ENCODE assay signal across 9 mouse cellular contexts in genomic region chr11:17663893-17664292, GRCm38 (mm10).
DNase-seq lines count a peak whose midpoint lies in the region; ATAC-seq lines count a peak whose summit lies in the region.
"Had no signal": no experiment of that assay in that cellular context is flagged by ENCODE, and none has a peak within 500 bp of the region (broad histone marks: within the 10 kb centered on the region; RNA-seq: fewer than 3 reads in every experiment).

No protein-coding gene starts in this region.

- no peak overlapping the region for H3K4me2 ChIP-seq in midbrain, embryonic 14.5 days (ENCODE audit: low read length)
- H3K4me2 ChIP-seq in midbrain, embryonic 13.5 days (replicated peaks), result no peak overlapping the region
- H3K4me2 ChIP-seq in stomach, embryonic 15.5 days, result no peak overlapping the region
- H3K4me2 ChIP-seq in intestine, embryonic 16.5 days (ENCODE audit: low read depth, low read length), result no peak overlapping the region

- no peaks in the 10 kb centered on the region for H3K9me3 ChIP-seq in midbrain, embryonic 14.5 days (ENCODE audit: control insufficient read depth, low read length)
- no peaks in the 10 kb centered on the region for H3K9me3 ChIP-seq in midbrain, embryonic 13.5 days
- H3K9me3 ChIP-seq in stomach, embryonic 15.5 days, result no peaks in the 10 kb centered on the region
- H3K9me3 ChIP-seq in intestine, embryonic 16.5 days (ENCODE audit: control insufficient read depth, low read length), result no peaks in the 10 kb centered on the region

- H3K27ac ChIP-seq in midbrain, embryonic 14.5 days (replicated peaks; ENCODE audit: low read depth, low read length), result no peak overlapping the region
- no peak overlapping the region for H3K27ac ChIP-seq in midbrain, embryonic 13.5 days
- H3K27ac ChIP-seq in stomach, embryonic 15.5 days, result 0 out of 2 replicates have a peak overlapping the region, but pooled peaks have one; percentile 5
- no peak overlapping the region for H3K27ac ChIP-seq in intestine, embryonic 16.5 days (ENCODE audit: low read length)
- H3K27ac ChIP-seq: kidney, postnatal 0 days had no signal

- H3K4me3 ChIP-seq in midbrain, embryonic 14.5 days (replicated peaks; ENCODE audit: low read depth, low read length), result no peak overlapping the region
- H3K4me3 ChIP-seq in midbrain, embryonic 13.5 days (replicated peaks), result no peak overlapping the region
- no peak overlapping the region for H3K4me3 ChIP-seq in stomach, embryonic 15.5 days (replicated peaks)
- H3K4me3 ChIP-seq in intestine, embryonic 16.5 days (ENCODE audit: low read length), result no peak overlapping the region

- WGBS in midbrain, embryonic 14.5 days, result 77% methylated on average over 5 of the region's 5 CpGs
- 80% methylated on average over 5 of the region's 5 CpGs for WGBS in midbrain, embryonic 13.5 days
- 60% methylated on average over 5 of the region's 5 CpGs for WGBS in stomach, embryonic 15.5 days
- WGBS in intestine, embryonic 16.5 days, result 72% methylated on average over 5 of the region's 5 CpGs

- no peaks in the 10 kb centered on the region for H3K36me3 ChIP-seq in midbrain, embryonic 14.5 days (ENCODE audit: control insufficient read depth, insufficient read depth, low read length)
- H3K36me3 ChIP-seq in midbrain, embryonic 13.5 days, result no peaks in the 10 kb centered on the region
- H3K36me3 ChIP-seq in stomach, embryonic 15.5 days, result no peaks in the 10 kb centered on the region
- H3K36me3 ChIP-seq in intestine, embryonic 16.5 days (ENCODE audit: control insufficient read depth, insufficient read depth, low read length), result no peaks in the 10 kb centered on the region

- H3K27me3 ChIP-seq in midbrain, embryonic 14.5 days (ENCODE audit: control insufficient read depth, insufficient read depth, low read length), result no peaks in the 10 kb centered on the region
- H3K27me3 ChIP-seq in midbrain, embryonic 13.5 days, result no peaks in the 10 kb centered on the region
- H3K27me3 ChIP-seq in stomach, embryonic 15.5 days (replicated peaks), result no peaks in the 10 kb centered on the region
- no peaks in the 10 kb centered on the region for H3K27me3 ChIP-seq in intestine, embryonic 16.5 days (replicated peaks; ENCODE audit: control insufficient read depth, insufficient read depth, low read length)

- 0 out of 2 replicates have a peak, but pooled peaks cover 4% of the 10 kb centered on the region for H3K4me1 ChIP-seq in midbrain, embryonic 14.5 days (ENCODE audit: control insufficient read depth, insufficient read depth, low read length)
- no peaks in the 10 kb centered on the region for H3K4me1 ChIP-seq in midbrain, embryonic 13.5 days (replicated peaks)
- no peaks in the 10 kb centered on the region for H3K4me1 ChIP-seq in stomach, embryonic 15.5 days
- no peaks in the 10 kb centered on the region for H3K4me1 ChIP-seq in intestine, embryonic 16.5 days (ENCODE audit: control insufficient read depth, insufficient read depth, low read length)

- no peak for ATAC-seq in midbrain, embryonic 14.5 days (ENCODE audit: low FRiP score, low TSS enrichment)
- no peak for ATAC-seq in midbrain, embryonic 13.5 days
- ATAC-seq in stomach, embryonic 15.5 days (ENCODE audit: insufficient read depth, low FRiP score, low read depth), result no peak
- no peak for ATAC-seq in intestine, embryonic 16.5 days
- no peak for ATAC-seq in granulocyte monocyte progenitor cell, adult 5-6 weeks (replicated peaks; ENCODE audit: poor library complexity, severe bottlenecking)

- DNase-seq in midbrain, embryonic 14.5 days, result peak; percentile 61
- DNase-seq in cerebellum, postnatal 14 days, result peak; percentile 84 to 89
- DNase-seq in heart, adult 8-10 months (ENCODE audit: low spot score), result peak; percentile 55
- DNase-seq in frontal cortex, postnatal 10 days (ENCODE audit: low spot score in 2 of 2), result no peak

- H3K9ac ChIP-seq in midbrain, embryonic 14.5 days (replicated peaks; ENCODE audit: low read length), result no peak overlapping the region
- no peak overlapping the region for H3K9ac ChIP-seq in midbrain, embryonic 13.5 days (replicated peaks)
- H3K9ac ChIP-seq in stomach, embryonic 15.5 days, result no peak overlapping the region
- H3K9ac ChIP-seq in intestine, embryonic 16.5 days (ENCODE audit: low read depth, low read length), result no peak overlapping the region

Comparison
In these comparisons a context has a peak if more than half of its experiments do, and no peak if none do; other contexts are left out.
1. DNase-seq: peak in midbrain, embryonic 14.5 days (single experiment), cerebellum, postnatal 14 days (2 of 2) and heart, adult 8-10 months (single experiment); none in frontal cortex, postnatal 10 days (0 of 2).